Mouse (Mus musculus) spleen, postnatal 10 days (tissue): Measurements from ENCODE around the gene Nlrp5.
"Not testable (repeated sequence)": the region's sequence is repeated elsewhere in the genome, so short reads cannot be mapped to it uniquely, and the experiment has no call there.

Experiments used
- DNase-seq, 2 experiments: peaks; one replicate each; pipeline ENCODE4 v3.0.0; 2021 to 2022; ENCODE audit warnings: low spot score in 2 of 2

Gene Nlrp5

GRCm38 (mm10) chr7:23385589-23385988 lies at the start of gene Nlrp5:
Gene Nlrp5 (plus strand): TSS chr7:23385889.
- DNase-seq: no peak

DNA sequence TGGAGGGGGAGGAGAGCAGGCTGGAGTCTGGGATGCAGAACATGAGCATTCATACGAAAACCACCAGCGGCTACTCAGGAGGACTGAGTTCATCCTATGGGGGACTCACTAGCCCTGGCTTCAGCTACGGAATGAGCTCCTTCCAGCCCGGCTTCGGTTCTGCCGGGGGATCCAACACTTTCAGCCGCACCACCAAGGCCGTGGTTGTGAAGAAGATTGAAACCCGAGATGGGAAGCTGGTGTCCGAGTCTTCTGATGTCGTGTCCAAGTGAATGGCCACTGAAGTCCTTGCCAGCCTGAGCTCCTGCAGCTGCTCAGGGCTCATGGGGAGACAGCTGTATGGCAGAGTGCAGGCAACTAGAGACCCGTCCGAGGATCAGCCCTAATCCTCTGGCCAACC lies 27.4 kb upstream of the Nlrp5 start:
- not testable (repeated sequence) for DNase-seq

DNA sequence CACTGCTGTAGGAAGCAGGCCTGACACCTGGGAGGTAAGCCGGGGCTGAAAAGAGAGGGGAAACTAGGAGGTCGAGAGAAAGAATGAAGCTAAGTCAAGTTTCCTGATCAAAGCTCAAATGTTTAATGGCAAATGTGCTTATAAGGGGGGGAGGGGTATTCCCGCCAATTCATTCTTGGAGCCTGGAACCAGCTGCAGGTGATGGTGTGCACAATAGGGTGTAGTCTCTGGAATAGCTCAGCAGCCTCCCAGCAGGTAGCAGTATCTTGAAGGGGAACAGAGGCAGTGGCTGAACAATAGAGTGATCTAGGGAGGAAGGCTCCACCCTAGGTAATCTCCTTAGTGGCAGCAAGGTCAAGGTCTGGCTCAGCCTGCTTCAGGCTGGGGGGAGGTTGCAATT lies 84.5 kb downstream of the Nlrp5 start:
- DNase-seq: not testable (repeated sequence)

- DNase-seq: not testable (repeated sequence)
Measured at GRCm38 (mm10) chr7:23470832-23471231, 85.1 kb downstream of the Nlrp5 start.

- DNase-seq: not testable (repeated sequence)
Measured at GRCm38 (mm10) chr7:23472886-23473285, 87.2 kb downstream of the Nlrp5 start.
